Mouse (Mus musculus): ENCODE results near the gene Mybphl. TPM values are rescaled to one million over a fixed set of nuclear protein-coding genes. Genes with fewer than 3 reads are reported as not detected.

Mybphl gene
- total RNA-seq (2015; ENCODE audit: low replicate concordance) (not detected in 2 replicates), total RNA-seq (2017; ENCODE audit: low replicate concordance) (not detected in 2 replicates)

DNA sequence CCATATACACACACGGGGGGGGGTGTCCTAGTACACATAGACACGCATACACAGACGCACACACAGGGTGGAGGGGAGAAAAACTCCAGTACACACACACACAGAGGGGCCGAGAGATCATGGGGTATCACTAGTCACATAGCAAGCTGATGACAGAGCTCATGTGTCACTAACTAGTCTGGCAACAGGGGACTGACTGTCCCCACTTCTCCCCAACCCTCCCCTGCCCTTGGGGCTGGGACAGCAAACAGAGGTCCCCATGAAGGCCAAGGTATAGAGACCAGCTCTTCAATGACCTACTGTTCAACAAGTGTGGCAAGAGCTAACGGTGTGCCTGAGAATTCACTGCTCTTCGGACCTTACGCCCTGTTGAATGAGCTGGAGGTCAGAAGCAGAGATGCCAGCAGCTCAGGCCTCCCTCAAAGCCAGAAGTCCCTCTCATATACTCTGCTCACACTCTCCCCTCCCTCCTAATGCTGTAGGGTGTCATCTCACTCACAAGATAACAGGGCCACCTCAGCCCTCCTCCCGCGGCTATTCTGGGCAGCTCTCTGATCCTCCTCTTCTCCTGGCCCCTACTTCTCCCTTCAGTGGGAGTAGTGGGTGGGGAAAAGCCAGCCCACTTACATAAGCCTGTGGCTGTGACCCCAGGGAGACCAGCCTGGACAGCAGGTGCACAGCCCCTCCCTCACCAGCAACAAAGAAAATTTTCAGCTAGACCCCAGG, at the start of gene Mybphl:
TSS of gene Mybphl (plus strand) at position 642 of the 726 bp plus-strand sequence.
- ATAC-seq (replicated peaks; ENCODE audit: low FRiP score, poor library complexity, severe bottlenecking), result no peak

DNA sequence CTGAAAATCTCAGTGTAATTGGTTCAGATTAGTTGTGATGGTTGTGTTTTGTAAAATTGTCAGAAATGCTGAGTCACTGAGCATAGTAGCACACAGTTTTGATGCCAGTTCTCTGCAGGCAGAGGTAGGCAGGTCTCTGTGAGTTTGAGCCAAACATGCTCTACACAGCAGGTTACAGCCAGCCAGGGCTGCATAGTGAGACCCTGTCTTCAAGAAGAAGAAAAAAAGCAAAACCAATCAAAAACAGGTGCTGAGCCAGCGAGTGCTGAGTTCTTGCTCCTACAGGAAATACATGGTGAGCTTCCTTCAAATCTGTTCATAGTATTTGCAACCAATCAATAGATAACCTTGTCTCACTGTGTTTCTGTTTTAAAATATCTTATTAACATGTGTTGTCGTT, 46.2 kb upstream of the Mybphl start:
- ATAC-seq (replicated peaks; ENCODE audit: low FRiP score, poor library complexity, severe bottlenecking), result no peak

DNA sequence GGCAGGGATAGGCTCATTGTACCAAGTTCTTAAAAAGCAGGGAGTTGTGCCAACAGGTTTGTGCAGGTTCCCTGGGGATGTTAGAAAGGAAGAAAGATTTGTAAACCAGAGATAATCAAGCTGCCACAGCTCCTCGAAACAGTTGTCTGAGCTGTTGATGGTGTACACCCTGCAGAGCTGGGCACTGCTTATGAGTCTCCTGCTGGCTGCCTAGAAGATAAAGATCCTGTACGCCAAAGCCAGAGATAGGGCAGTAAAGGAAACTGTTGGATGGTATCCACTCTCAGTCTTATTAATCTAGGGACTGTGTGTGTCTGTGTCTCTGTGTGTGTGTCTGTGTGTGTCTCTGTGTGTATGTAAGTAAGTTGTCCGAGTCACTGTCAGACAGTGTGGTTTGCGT, 43.0 kb upstream of the Mybphl start:
- no peak for ATAC-seq (replicated peaks; ENCODE audit: low FRiP score, poor library complexity, severe bottlenecking)

DNA sequence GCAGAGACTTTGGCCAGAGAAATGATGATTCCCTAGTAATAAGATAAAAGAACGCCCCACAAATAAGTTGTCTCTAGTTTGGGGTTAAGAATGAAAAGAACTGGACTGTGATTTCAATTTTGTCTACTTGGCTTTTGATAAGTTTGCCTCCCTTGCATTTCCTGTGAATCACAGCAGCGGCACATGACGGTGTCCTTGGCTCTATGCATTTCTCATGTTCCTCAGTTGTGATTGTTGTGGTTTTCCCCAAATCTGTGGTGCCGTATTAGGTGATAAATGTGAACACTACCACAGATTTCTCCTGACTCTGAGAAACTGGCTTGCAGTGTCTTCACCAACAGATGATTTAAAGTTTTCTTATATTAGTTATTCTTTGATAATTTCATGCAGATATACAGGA, 42.6 kb upstream of the Mybphl start:
- ATAC-seq (replicated peaks; ENCODE audit: low FRiP score, poor library complexity, severe bottlenecking), result no peak

DNA sequence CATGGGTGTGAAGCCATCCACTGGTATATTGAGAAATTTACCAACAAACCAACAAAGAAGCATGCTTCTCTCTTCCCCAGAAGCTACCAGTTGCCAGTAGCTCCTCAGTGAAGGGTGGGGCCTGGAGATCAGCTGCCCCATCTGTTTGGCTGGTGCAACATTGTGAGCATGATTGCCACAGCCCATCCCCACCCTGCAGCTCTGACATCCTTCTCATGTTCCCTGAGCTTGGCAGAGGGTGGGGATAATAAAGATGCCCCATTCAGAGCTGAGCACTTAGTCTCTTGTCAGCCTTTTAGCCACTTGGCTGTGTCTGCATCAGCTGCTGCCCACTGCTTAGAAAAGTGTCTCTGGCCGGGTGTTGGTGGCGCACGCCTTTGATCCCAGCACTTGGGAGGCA, 41.7 kb upstream of the Mybphl start:
- ATAC-seq (replicated peaks; ENCODE audit: low FRiP score, poor library complexity, severe bottlenecking), result peak; percentile 83

DNA sequence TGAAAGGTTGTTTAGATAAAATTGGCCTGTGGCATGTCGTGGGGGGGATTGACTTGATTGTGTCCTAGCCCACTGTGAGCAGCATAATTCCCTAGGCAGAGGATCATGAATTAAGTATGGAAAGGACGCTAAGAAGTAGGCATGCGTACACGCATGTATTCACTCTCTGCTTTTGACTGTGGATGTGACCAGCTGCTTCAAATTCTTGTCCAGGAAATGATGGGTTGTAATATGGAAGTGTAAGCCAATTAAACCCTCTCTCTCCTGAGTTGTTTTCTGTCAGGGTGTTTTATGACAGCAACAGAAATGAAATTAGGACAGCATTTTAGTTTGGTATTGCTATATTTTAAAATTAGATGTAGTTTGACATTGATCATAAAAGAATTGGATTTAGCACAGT, 39.9 kb upstream of the Mybphl start:
- ATAC-seq (replicated peaks; ENCODE audit: low FRiP score, poor library complexity, severe bottlenecking), result no peak

DNA sequence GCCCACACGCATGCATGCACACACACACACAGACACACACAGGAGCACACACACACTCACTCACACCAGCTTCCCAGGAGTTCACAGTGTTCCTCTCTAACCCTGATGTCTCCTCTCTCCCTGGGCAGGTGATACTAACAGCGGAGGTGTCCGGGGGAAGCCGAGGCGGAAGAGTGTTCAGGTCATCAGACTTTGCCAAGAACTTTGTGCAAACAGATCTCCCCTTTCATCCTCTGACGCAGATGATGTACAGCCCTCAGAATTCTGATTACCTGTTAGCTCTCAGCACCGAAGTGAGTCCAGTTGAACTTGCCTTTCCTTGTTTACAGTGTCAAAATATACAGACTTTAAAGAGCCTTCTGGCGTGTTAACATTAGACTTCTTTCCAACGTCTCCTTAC, 39.2 kb upstream of the Mybphl start:
- no peak for ATAC-seq (replicated peaks; ENCODE audit: low FRiP score, poor library complexity, severe bottlenecking)

DNA sequence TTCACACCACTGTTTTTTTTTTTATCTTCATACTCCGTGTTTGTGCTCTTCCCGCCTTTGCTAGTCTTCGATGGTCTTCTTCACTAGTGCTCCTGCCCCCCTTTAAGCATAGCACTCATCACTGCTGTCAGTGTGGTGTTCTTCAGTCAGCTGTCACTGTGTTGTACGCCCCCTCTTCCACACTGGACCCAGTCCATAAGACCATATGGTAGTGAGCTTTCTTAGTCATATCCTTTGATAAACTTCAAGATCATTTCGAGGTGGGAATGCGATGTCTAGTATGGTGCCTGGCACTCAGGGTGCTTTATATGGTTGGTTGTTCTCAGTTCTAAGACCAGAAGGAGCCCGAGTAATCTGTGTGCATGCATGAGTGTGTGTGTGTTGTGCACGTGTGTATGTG, 37.4 kb upstream of the Mybphl start:
- ATAC-seq (replicated peaks; ENCODE audit: low FRiP score, poor library complexity, severe bottlenecking), result no peak

DNA sequence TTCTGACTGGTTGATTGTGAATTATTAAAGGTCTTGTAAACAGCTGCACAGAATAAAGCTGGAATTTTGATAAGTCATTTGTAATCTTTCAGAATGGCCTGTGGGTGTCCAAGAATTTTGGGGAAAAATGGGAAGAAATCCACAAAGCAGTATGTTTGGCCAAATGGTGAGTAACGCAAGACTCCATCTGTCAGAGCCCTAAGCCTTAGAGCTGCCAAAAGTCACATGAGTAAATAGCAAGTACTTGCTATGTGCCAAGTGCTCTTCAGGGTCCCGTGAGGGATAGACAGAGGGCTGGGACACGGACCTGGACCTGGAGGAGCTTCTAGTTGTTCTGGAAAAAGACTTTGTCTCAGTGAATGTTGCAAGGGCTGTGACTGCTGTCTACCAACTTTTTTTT, 36.8 kb upstream of the Mybphl start:
- no peak for ATAC-seq (replicated peaks; ENCODE audit: low FRiP score, poor library complexity, severe bottlenecking)

DNA sequence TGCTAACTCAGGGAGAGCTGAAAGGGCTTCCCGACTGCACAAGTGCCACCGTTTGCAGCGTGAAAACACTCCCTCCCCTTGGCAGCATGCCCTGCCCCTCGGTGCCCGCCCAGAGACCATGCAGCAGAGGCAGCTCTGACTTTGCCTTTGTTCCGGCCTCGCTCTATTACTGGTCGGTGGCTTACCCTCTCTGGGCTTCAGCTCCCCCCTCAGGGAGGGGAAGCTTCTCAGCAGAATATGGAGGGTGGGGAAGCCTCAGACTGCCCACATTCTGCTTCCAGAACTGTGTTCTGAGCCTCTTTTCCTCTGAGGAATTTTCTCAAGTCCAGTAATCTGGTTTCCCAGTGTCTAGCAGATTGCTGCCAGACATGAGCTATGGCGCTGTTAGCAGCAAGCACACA, 36.3 kb upstream of the Mybphl start:
- no peak for ATAC-seq (replicated peaks; ENCODE audit: low FRiP score, poor library complexity, severe bottlenecking)

DNA sequence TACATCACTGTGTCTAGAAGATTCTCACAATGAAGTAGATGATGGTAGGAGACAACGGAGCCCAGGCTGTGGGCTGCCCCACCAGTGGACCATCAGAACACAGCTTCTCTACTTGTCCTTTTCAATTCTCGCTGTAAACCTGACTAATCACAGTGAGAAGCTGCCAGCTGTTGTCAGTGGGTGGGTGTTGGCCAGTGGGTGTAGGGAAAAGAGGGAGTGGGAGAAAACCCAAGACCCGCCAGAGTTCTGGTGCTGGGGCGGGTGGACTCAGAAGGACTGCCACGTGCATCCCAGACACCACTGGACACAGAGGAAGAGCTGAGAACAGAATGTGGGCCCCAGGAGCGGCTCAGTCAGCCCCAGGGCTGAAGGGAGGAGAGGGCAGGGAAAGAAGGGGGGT, 33.9 kb upstream of the Mybphl start:
- no peak for ATAC-seq (replicated peaks; ENCODE audit: low FRiP score, poor library complexity, severe bottlenecking)

DNA sequence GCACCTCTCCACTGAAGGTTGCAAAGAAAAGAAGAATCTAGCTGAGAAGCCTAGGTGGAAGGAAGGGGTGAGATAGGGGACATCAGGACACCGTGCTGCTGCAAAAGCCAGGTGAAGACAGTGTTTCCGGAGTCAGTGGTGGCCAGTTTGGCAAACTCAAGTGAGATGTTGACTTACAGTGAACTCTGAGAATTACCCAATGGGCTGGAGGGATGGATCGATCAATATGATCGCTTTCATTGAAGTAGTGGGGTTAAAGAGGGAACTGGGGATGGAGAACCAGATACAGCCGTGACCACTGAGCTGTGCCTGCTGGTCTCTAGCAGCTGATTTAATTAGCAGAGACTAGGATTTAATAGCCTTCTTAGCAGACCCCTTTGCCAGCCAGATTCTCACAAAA, 27.8 kb upstream of the Mybphl start:
- no peak for ATAC-seq (replicated peaks; ENCODE audit: low FRiP score, poor library complexity, severe bottlenecking)

DNA sequence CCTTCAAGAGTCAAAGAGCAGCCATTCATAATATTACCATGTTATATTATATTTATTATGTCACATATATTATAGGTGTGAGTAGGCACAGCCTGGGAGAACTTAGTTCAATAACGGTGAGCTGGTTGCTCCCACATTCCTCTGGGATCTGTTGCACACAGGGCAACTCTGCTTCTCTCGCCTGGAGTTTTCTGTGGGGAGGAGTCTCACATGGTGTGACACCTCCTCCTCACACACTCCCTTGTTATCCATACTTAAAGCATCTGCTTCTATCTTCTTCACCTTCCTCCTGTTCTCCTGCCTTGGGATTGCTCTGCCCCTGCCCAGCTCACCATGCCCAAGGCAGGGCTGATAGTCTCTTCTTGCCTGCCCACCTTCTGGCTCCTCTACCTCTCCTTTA, 23.7 kb upstream of the Mybphl start:
- no peak for ATAC-seq (replicated peaks; ENCODE audit: low FRiP score, poor library complexity, severe bottlenecking)

DNA sequence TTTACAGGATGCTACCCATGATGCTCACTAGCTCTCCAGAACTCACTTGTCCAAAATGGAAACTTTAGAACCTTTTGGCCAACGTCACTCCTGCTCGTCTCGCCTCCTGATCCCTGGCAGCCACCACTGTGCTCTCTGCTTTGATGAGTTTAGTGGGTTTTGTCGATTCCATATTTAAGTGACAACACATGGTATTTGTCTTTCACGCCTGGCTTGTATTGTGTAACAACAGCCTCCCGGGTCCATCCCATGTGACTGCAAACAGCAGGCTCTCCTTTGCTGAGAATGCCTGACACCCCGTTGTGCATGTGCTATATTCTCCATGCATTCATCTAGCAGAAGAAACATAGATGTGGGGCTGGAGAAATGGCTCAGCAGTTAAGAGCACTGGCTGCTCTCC, 22.5 kb upstream of the Mybphl start:
- no peak for ATAC-seq (replicated peaks; ENCODE audit: low FRiP score, poor library complexity, severe bottlenecking)

DNA sequence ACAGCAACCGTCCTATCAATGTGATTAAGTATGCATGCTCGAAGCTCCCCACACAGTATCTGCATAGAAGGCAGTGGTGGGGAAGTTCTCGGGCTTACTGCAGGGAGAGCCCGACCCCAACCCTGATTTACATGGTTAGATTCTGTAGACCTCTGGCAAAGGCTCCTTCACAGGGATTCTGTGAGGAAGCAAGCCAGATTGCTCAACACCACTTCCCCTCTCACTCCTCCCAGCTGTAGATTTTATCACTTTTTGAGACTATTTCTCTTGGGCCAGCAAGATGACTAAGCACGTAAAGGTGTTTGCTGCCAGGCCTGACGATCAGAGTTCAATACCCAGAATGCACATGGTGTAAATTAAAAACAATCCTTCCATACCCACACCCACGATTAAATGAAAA, 18.9 kb upstream of the Mybphl start:
- ATAC-seq (replicated peaks; ENCODE audit: low FRiP score, poor library complexity, severe bottlenecking), result no peak

DNA sequence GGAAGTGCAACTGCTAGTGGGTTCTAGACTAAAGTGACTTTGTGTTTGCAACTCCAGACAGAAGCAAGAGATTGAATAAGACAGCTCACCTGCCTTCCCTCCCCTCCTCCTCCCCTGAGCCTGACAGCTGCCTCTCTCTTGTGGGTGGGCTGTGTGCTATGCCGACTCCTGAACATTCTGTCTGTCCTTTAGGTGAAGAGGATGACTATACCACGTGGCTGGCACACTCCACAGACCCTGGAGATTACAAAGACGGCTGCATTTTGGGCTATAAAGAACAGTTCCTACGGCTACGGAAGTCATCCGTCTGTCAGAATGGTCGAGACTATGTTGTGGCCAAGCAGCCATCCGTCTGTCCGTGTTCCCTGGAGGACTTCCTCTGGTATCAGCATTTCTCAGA, 16.3 kb upstream of the Mybphl start:
- ATAC-seq (replicated peaks; ENCODE audit: low FRiP score, poor library complexity, severe bottlenecking), result no peak

DNA sequence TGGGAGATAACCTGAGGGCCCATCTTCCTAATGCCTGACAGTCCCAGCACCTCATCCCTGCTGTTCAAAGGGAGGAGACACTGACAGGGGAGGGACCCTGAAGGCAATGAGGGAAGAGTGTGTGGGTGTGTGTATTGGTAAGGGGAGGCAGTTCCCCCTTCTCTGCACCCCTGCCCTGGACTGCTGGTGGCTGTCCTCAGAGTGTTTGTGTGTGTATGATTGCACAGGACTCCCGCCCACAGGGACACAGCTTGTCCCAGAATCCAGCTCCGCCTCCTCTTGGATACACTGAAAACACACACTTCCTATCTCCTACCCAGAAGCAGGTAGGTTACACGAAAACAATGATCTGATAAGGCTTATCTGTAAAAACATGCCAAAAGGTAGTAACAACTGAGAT, 9.5 kb upstream of the Mybphl start:
- ATAC-seq (replicated peaks; ENCODE audit: low FRiP score, poor library complexity, severe bottlenecking), result no peak

DNA sequence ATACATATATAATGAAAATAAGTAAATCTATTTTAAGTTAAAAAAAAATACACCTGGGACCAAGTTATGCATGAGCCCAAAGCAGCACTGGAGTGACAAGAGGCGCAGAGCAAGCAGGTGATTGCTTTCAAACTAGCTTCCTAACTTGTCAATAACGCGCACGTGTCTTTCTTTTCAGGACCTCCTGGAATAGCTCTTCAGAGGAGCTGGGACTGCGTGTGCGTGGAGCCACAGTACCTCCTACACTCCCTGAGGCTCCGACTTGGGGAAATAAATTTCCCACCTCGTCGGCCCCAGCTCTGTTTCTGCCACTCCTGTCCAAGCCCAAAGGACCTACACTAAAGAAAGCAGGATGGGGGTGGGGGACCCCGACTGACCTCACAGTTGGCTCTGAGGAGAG, 7.7 kb upstream of the Mybphl start:
- ATAC-seq (replicated peaks; ENCODE audit: low FRiP score, poor library complexity, severe bottlenecking), result no peak

DNA sequence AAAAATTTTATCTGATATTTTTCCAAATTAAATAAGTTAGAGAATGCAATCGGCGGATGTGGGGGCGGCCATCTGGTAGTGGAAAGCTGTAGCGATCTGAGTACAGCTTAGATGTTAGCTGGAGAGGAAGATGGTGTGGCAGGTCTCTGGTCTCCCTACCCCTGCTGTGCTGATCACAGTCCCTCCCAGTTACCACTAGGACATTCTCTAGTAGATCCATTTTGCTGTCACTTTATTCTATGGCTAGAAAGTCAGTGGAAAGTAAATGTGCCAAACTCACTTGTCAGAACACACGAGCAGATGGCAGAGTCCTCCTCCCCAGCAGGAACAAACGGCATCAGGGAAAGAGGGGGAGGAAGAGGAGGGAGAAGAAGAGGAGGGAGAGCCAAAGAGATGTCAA, 6.3 kb upstream of the Mybphl start:
- ATAC-seq (replicated peaks; ENCODE audit: low FRiP score, poor library complexity, severe bottlenecking), result no peak

DNA sequence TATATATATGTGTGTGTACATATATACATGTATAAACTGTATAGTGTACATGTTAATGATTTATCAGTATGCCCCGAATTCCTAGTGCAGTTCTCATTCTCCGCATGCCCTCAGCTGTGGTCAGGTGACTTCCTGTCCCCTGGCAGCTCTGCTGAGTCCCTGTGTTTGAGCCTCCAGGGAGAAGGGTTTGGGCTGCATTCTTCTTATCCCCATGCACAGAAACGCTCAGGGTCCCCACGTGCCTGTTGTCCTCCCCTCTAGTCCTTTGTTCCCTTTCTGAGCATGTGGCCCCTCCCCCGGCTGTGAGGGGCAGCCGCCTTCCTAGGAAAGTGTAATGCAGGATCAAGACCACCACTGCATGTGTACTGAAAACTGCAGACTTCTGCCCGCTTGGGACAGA, 3.8 kb upstream of the Mybphl start:
- ATAC-seq (replicated peaks; ENCODE audit: low FRiP score, poor library complexity, severe bottlenecking), result no peak

DNA sequence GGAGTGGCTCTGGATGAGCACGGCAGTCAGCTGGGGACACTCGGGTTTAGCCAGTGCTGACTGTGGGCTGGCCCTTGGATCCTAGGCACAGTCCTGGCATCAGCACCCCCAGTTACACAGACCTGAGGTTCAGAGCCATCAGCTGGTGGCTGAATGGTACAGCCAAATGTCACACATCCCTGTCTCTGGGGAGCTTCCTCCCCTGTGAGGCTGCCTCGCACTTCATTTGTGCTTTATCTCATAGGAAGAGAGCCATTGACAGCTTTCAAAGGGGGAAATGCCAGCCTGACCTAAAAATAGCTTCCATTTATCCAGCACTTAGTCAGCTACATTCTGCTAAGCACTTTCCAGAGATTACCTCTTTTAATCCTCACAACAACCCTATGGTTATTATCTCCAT, 1.1 kb upstream of the Mybphl start:
- ATAC-seq (replicated peaks; ENCODE audit: low FRiP score, poor library complexity, severe bottlenecking), result no peak

DNA sequence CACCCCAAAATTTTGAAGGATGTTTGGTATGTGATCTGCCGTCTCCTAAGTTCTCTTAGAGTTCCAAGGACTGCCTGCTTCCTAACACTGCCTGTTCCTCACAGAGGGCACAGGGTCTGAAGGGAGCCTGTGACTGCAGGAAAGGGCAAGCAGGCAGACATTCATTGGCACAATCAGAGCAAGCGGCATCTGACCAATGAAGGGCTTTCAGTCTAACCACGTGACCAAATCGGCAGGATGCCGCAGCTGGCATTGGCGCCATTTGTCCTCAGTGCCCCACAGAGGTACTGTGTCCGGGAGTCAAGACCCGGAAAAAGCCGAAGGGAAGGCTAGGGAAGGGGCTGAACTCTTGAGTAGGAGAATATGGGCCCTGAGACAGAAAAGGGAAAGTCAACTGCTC, 2.5 kb downstream of the Mybphl start:
- no peak for ATAC-seq (replicated peaks; ENCODE audit: low FRiP score, poor library complexity, severe bottlenecking)
